Mouse (Mus musculus) heart, adult 2 months (tissue): Measurements from ENCODE around the gene Serpina3b. TPM values are rescaled to one million over a fixed set of nuclear protein-coding genes. Genes with fewer than 3 reads are reported as not detected.

Experiments
- DNase-seq, 2 experiments: peaks; one replicate each; pipeline ENCODE4 v3.0.0; 2021
- H3K27ac ChIP-seq: fragments of 200-600 bp; 2 replicates; pipeline ENCODE4 v1.8.1; 2022
- H3K27me3 ChIP-seq: fragments of 200-500 bp; 2 replicates; pipeline ENCODE4 v1.6.1; 2012; ENCODE audit warnings: mild to moderate bottlenecking, low read length, inconsistent platforms, mixed read lengths; ENCODE audit not compliant: control insufficient read depth, insufficient read depth
- H3K36me3 ChIP-seq: fragments of 200-500 bp; 2 replicates; pipeline ENCODE4 v1.6.1; 2012; ENCODE audit warnings: low read length, inconsistent platforms; ENCODE audit not compliant: control insufficient read depth, insufficient read depth
- H3K4me1 ChIP-seq: fragments of 200-500 bp; 2 replicates; pipeline ENCODE4 v1.6.1; 2011; ENCODE audit warnings: low read length; ENCODE audit not compliant: control insufficient read depth, insufficient read depth
- H3K4me3 ChIP-seq: fragments of 200-600 bp; 2 replicates; pipeline ENCODE4 v1.8.1; 2022
- H3K79me2 ChIP-seq: fragments of 200-500 bp; replicated peaks from 2 replicates; pipeline ENCODE4 v1.6.1; 2012; ENCODE audit warnings: mild to moderate bottlenecking, inconsistent platforms, low read length, moderate library complexity, mixed read lengths; ENCODE audit not compliant: control insufficient read depth, insufficient read depth
- H3K9ac ChIP-seq: fragments of 200-500 bp; 2 replicates; pipeline ENCODE4 v1.6.1; 2012; ENCODE audit warnings: low read depth, mild to moderate bottlenecking, control low read depth, inconsistent platforms, low read length, mixed read lengths
- CTCF ChIP-seq: fragments of 200-600 bp; IDR thresholded peaks from 2 replicates; pipeline ENCODE4 v1.8.1; 2022; ENCODE audit warnings: antibody characterized with exemption, mild to moderate bottlenecking, moderate library complexity
- EP300 ChIP-seq: fragments of 200-500 bp; IDR thresholded peaks from 2 replicates; pipeline ENCODE4 v1.6.1; 2011; ENCODE audit warnings: low read depth, low read length, control low read depth; ENCODE audit not compliant: insufficient read depth
- POLR2A ChIP-seq: fragments of 200-500 bp; IDR thresholded peaks from 2 replicates; pipeline ENCODE4 v1.6.1; 2011; ENCODE audit warnings: mild to moderate bottlenecking, low read depth, low read length, control low read depth; ENCODE audit not compliant: insufficient read depth
- WGBS: fragments of 180-500 bp; shearing (Covaris S2); methylation state at CpG from one replicate; pipeline ENCODE4 v1.1.7; 2018; 5-methylcytosine and 5-hydroxymethylcytosine counted together
- intact Hi-C: fragments of 180-260 bp; cut with DNase I; formaldehyde crosslinking; loops from one replicate; pipeline ENCODE4 v1.15.1; 2025
- polyA plus RNA-seq: library from polyadenylated mRNA; depleted of rRNA; stranded (reverse); fragments of >200 nt; gene quantifications from 2 replicates; pipeline ENCODE4 v1.2.3, GENCODE M21; 2012
- total RNA-seq, 2 experiments: library from RNA; stranded (reverse); gene quantifications; 2 replicates each; pipeline ENCODE4 v1.2.3; 2021

Gene Serpina3b
- total and polyA plus RNA-seq, 3 experiments = 0.06 TPM; not detected in 2

GRCm38 (mm10) chr12:104140543-104141103, 12.8 kb downstream of the Serpina3b start:
- no peak for TF ChIP-seq EP300
- H3K9ac ChIP-seq = no peak overlapping the region
- H3K36me3 ChIP-seq = no peaks in the 10 kb centered on the region
- no peaks in the 10 kb centered on the region; the same call in 1 of the 2 replicates for H3K4me1 ChIP-seq
- no peak overlapping the region for H3K4me3 ChIP-seq
- H3K79me2 ChIP-seq = no peaks in the 10 kb centered on the region
- DNase-seq = no peak
- no peaks in the 10 kb centered on the region for H3K27me3 ChIP-seq
- H3K27ac ChIP-seq = no peak overlapping the region
- 84% methylated on average over 4 of the region's 4 CpGs for WGBS
- intact Hi-C loops = no loop called here

DNA sequence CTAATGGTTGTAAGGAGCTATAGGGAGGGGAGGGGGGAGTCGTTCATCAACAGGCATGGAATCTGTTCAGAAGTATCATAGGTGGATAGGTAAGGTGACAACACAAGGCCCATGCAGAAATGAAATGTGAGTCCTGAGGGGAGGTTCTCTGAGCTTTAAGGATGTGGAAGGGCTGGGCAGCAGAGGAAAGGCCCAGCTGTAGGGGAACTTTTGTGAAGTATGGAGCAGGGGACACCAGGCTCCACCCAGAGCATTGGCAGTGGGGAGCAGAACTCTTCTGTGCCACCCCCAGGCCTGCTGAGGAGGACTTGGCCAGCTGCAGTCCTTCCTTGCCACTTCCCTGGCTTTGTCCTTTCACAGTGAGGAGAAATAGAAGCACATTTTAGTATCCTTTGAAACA, 13.7 kb downstream of the Serpina3b start:
- Histone ChIP-seq H3K79me2 (no peaks in the 10 kb centered on the region), H3K9ac (no peak overlapping the region), H3K27me3 (no peaks in the 10 kb centered on the region), H3K4me1 (no peaks in the 10 kb centered on the region; the same call in 1 of the 2 replicates), H3K27ac (no peak overlapping the region), H3K36me3 (no peaks in the 10 kb centered on the region), H3K4me3 (no peak overlapping the region)
- no peak for DNase-seq
- no peak for TF ChIP-seq POLR2A
- no peak for TF ChIP-seq CTCF
- TF ChIP-seq EP300 = no peak
- intact Hi-C loops = no loop called here
- WGBS = 74% methylated on average over 1 of the region's 1 CpGs

- H3K36me3 ChIP-seq = no peaks in the 10 kb centered on the region
- no peak overlapping the region for H3K4me3 ChIP-seq
- TF ChIP-seq POLR2A (no peak), CTCF (no peak), EP300 (no peak)
- DNase-seq = no peak
- H3K27ac ChIP-seq = no peak overlapping the region
- H3K9ac ChIP-seq = no peak overlapping the region
- no peaks in the 10 kb centered on the region; the same call in 1 of the 2 replicates for H3K4me1 ChIP-seq
- intact Hi-C loops = no loop called here
- WGBS = 62% methylated on average over 1 of the region's 1 CpGs
- H3K27me3 ChIP-seq = no peaks in the 10 kb centered on the region
- H3K79me2 ChIP-seq = no peaks in the 10 kb centered on the region
Observed at GRCm38 (mm10) chr12:104142427-104142826, 14.6 kb downstream of the Serpina3b start.

DNA sequence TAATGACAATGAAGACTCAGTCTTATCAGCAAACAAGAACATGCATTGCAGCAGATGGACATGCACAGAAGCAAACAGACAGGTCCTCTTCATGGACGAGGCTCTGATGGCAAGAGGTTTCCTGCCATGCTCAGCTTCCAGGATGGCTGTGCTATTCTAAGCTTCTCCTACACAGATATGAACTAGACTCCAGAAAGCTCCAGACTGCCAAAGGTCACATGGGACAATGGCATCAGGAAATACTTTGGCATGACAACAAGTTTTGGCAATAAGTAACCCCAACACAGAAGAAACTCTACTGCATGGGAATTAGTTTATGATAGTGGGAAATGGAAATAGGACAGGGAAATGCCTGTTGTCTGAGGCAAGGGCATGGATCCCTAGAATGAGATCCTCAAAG, 15.5 kb downstream of the Serpina3b start:
- WGBS = 11% methylated on average over 1 of the region's 1 CpGs
- no peaks in the 10 kb centered on the region for H3K79me2 ChIP-seq
- TF ChIP-seq POLR2A = no peak
- no peak for TF ChIP-seq CTCF
- no peak for TF ChIP-seq EP300
- H3K36me3 ChIP-seq = no peaks in the 10 kb centered on the region
- no peak overlapping the region for H3K27ac ChIP-seq
- DNase-seq = no peak
- no peaks in the 10 kb centered on the region; the same call in 1 of the 2 replicates for H3K4me1 ChIP-seq
- H3K9ac ChIP-seq = no peak overlapping the region
- no peak overlapping the region for H3K4me3 ChIP-seq
- no peaks in the 10 kb centered on the region for H3K27me3 ChIP-seq
- intact Hi-C loops = no loop called here

- Histone ChIP-seq H3K79me2 (no peaks in the 10 kb centered on the region), H3K4me3 (no peak overlapping the region), H3K9ac (no peak overlapping the region), H3K4me1 (no peaks in the 10 kb centered on the region; the same call in 1 of the 2 replicates), H3K36me3 (no peaks in the 10 kb centered on the region), H3K27me3 (no peaks in the 10 kb centered on the region), H3K27ac (no peak overlapping the region)
- intact Hi-C loops = loop anchor here (5.0 kb wide), 1 partner anchor 247 kb away; no protein-coding TSS in a partner anchor
- 90% methylated on average over 2 of the region's 2 CpGs for WGBS
- DNase-seq = no peak
- TF ChIP-seq CTCF (no peak), EP300 (no peak), POLR2A (no peak)
Observed at GRCm38 (mm10) chr12:104145571-104145970, 17.8 kb downstream of the Serpina3b start.

DNA sequence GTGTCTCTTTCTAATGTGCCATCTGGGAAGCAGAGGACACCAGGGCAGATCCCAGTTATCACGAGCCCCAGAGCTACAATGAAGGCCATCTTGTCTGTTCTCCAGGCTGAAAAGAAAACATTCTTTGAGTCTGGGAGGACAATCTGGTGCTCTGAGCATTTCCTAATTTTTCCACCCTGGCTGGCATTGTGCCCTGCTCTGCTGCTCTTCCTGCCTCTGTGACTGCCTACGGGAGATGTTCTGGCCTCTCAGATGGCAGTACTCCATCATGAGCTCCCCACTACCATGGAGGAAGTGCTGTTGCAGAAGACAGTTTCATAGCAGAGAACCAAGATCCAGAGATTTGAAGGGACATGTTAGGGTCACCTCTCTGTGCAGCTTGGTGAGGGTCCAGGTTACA, 24.2 kb downstream of the Serpina3b start:
- H3K27ac ChIP-seq = no peak overlapping the region
- intact Hi-C loops = no loop called here
- 21% methylated on average over 2 of the region's 2 CpGs for WGBS
- no peak overlapping the region for H3K9ac ChIP-seq
- no peaks in the 10 kb centered on the region for H3K4me1 ChIP-seq
- H3K36me3 ChIP-seq = no peaks in the 10 kb centered on the region
- no peak for DNase-seq
- no peak overlapping the region for H3K4me3 ChIP-seq
- no peak for TF ChIP-seq CTCF
- TF ChIP-seq EP300 = no peak
- no peak for TF ChIP-seq POLR2A
- no peaks in the 10 kb centered on the region for H3K79me2 ChIP-seq
- H3K27me3 ChIP-seq = no peaks in the 10 kb centered on the region
